Mouse (Mus musculus): ENCODE measurements at regions not wholly inside any gene's neighbourhood (a gene's known extent, or its start where the extent isn't known, plus 50 kb on each side); places are given as distances from the start of the nearest gene placed in this dataset.

DNA sequence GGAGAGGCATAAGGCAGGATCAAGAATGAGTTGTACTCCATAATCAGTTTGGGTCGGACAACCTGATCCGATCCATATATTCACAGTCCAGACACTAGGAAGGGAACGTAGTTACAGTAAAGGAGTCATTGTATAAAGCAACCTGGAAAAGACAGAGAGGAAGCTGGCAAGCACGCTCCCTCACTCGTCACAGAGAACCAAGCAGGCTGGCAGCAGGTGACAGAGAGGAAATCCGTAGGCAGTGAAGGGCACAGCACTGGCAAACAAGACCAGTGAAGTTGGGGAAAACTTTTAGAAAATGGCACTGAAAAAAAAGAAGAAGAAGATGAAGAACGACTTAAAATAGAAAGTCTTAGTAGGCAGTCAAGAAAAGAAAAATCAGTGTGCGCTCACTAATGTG lies 90.9 kb upstream of the N6amt1 start:
- TF ChIP-seq EP300 (IDR thresholded peaks at IDR 0.05; ENCODE audit: low read depth) = no peak
- no peak for TF ChIP-seq CTCF (IDR thresholded peaks at IDR 0.05; ENCODE audit: low read depth)

All from liver, embryonic 14.5 days (tissue).